Mouse (Mus musculus): ENCODE measurements around the gene Pcdh7. TPM values are rescaled to one million over a fixed set of nuclear protein-coding genes. Genes with fewer than 3 reads are reported as not detected.

The Pcdh7 gene
- polyA plus RNA-seq, 1 experiment from 2014 or later, result 19.4 TPM

DNA sequence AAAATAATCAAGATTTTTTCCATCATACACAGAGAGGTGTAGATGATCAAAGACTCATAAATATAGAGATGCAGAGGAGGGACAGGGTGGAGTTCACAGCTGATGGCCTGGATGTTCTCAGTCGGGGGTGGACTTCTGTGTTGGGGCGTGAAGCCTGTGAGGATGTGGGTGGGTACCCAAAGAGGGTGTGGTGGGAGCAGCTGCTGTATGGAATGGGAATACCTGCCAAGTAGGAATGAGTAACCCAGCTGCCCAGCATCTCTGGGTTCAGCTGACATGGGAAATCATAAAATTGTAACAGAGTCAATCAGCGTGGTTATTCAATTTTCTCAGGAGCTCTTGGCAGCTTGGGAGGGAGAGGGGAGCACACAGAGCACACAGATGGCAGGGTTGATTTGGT, 85.3 kb downstream of the Pcdh7 start:
- Histone ChIP-seq H3K36me3 (ENCODE audit: control insufficient read depth, insufficient read depth, low read length) (no peaks in the 10 kb centered on the region), H3K27me3 (ENCODE audit: control insufficient read depth, insufficient read depth, low read length) (no peaks in the 10 kb centered on the region), H3K4me2 (no peak overlapping the region), H3K27ac (ENCODE audit: low read depth, low read length) (no peak overlapping the region), H3K4me3 (ENCODE audit: low read depth, low read length) (no peak overlapping the region), H3K9me3 (replicated peaks; ENCODE audit: control insufficient read depth, low read length) (no peaks in the 10 kb centered on the region), H3K4me1 (ENCODE audit: control insufficient read depth, insufficient read depth, low read length) (no peaks in the 10 kb centered on the region), H3K9ac (ENCODE audit: low read depth, low read length) (no peak overlapping the region)
- no peak for ATAC-seq (replicated peaks; ENCODE audit: insufficient number of reproducible peaks, low FRiP score, low TSS enrichment)
- 81% methylated on average over 3 of the region's 3 CpGs for WGBS (ENCODE audit: insufficient replicate concordance)

- H3K4me1 ChIP-seq (ENCODE audit: control insufficient read depth, insufficient read depth, low read length), result no peaks in the 10 kb centered on the region
- 91% methylated on average over 5 of the region's 5 CpGs for WGBS (ENCODE audit: insufficient replicate concordance)
- H3K27ac ChIP-seq (ENCODE audit: low read depth, low read length), result no peak overlapping the region
- H3K9ac ChIP-seq (ENCODE audit: low read depth, low read length), result no peak overlapping the region
- no peaks in the 10 kb centered on the region for H3K9me3 ChIP-seq (replicated peaks; ENCODE audit: control insufficient read depth, low read length)
- no peaks in the 10 kb centered on the region for H3K27me3 ChIP-seq (ENCODE audit: control insufficient read depth, insufficient read depth, low read length)
- no peak overlapping the region for H3K4me3 ChIP-seq (ENCODE audit: low read depth, low read length)
- ATAC-seq (replicated peaks; ENCODE audit: insufficient number of reproducible peaks, low FRiP score, low TSS enrichment), result no peak
- no peak overlapping the region for H3K4me2 ChIP-seq
- no peaks in the 10 kb centered on the region for H3K36me3 ChIP-seq (ENCODE audit: control insufficient read depth, insufficient read depth, low read length)
Observed at GRCm38 (mm10) chr5:57803890-57804289, 86.1 kb downstream of the Pcdh7 start.

- ATAC-seq (replicated peaks; ENCODE audit: insufficient number of reproducible peaks, low FRiP score, low TSS enrichment), result no peak
- WGBS (ENCODE audit: insufficient replicate concordance), result 60% methylated on average over 2 of the region's 2 CpGs
- Histone ChIP-seq H3K9me3 (replicated peaks; ENCODE audit: control insufficient read depth, low read length) (no peaks in the 10 kb centered on the region), H3K9ac (ENCODE audit: low read depth, low read length) (no peak overlapping the region), H3K4me3 (ENCODE audit: low read depth, low read length) (no peak overlapping the region), H3K36me3 (ENCODE audit: control insufficient read depth, insufficient read depth, low read length) (no peaks in the 10 kb centered on the region), H3K27me3 (ENCODE audit: control insufficient read depth, insufficient read depth, low read length) (no peaks in the 10 kb centered on the region), H3K4me2 (no peak overlapping the region), H3K4me1 (ENCODE audit: control insufficient read depth, insufficient read depth, low read length) (no peaks in the 10 kb centered on the region), H3K27ac (ENCODE audit: low read depth, low read length) (no peak overlapping the region)
Observed at GRCm38 (mm10) chr5:57807350-57807749, 89.6 kb downstream of the Pcdh7 start.

DNA sequence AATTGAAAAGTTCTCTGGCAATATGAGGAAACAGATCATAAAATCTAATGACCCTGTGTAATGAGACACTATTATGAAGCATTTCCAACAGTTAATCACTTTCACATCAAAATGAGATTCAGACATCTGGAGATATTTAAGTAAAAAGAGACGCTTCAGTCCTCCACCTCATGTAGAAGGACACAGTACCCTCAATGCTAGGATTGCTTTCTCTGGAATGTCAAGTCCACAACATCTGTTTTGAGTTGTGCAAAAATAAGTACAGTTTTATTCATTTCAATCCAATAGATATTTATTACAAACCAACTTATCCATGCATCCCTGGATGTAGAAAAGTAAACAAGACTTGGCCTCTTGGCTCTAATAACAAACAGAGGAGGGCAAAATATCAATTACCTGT, 92.9 kb downstream of the Pcdh7 start:
- Histone ChIP-seq H3K9me3 (replicated peaks; ENCODE audit: control insufficient read depth, low read length) (no peaks in the 10 kb centered on the region), H3K27me3 (ENCODE audit: control insufficient read depth, insufficient read depth, low read length) (no peaks in the 10 kb centered on the region), H3K27ac (ENCODE audit: low read depth, low read length) (no peak overlapping the region), H3K9ac (ENCODE audit: low read depth, low read length) (no peak overlapping the region), H3K4me2 (no peak overlapping the region), H3K4me3 (ENCODE audit: low read depth, low read length) (no peak overlapping the region), H3K36me3 (ENCODE audit: control insufficient read depth, insufficient read depth, low read length) (no peaks in the 10 kb centered on the region), H3K4me1 (ENCODE audit: control insufficient read depth, insufficient read depth, low read length) (no peaks in the 10 kb centered on the region)
- WGBS (ENCODE audit: insufficient replicate concordance), result 71% methylated on average over 1 of the region's 1 CpGs
- ATAC-seq (replicated peaks; ENCODE audit: insufficient number of reproducible peaks, low FRiP score, low TSS enrichment), result no peak

DNA sequence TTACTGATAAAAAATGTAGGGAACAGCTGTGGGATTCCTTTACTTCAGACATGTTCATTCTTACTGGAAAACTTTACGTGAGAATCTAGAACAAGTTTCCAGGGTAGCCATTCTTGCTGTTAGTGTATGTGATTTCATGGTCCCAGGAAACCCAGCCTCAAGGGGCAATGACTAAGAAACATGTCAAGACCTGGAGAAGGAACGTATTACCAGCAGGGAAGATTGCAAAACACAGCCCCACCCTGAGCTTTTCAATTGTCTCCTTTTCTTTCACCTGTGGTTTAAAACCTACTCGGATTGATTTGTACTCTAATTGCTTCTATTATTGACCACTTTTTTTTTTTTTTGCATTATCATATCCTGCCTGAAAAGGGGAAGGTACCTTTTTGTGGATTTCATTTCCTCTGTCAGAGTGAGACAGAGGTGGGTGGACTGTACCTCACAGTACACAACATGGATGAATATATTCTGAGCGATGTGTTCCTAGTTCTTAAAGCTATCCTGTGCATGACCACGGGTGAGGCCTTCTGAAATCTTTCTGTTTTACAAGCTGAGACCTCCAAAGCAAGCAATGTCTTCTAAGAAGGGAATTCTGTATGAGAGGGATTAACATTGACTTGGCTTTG, 98.3 kb downstream of the Pcdh7 start:
- no peak overlapping the region for H3K9ac ChIP-seq (ENCODE audit: low read depth, low read length)
- 79% methylated on average over 5 of the region's 5 CpGs for WGBS (ENCODE audit: insufficient replicate concordance)
- no peaks in the 10 kb centered on the region for H3K9me3 ChIP-seq (replicated peaks; ENCODE audit: control insufficient read depth, low read length)
- no peaks in the 10 kb centered on the region for H3K36me3 ChIP-seq (ENCODE audit: control insufficient read depth, insufficient read depth, low read length)
- H3K4me3 ChIP-seq (ENCODE audit: low read depth, low read length), result no peak overlapping the region
- no peak for ATAC-seq (replicated peaks; ENCODE audit: insufficient number of reproducible peaks, low FRiP score, low TSS enrichment)
- peaks cover 3% of the 10 kb centered on the region; the same call in 1 of the 2 replicates for H3K4me1 ChIP-seq (ENCODE audit: control insufficient read depth, insufficient read depth, low read length)
- H3K27me3 ChIP-seq (ENCODE audit: control insufficient read depth, insufficient read depth, low read length), result no peaks in the 10 kb centered on the region
- H3K27ac ChIP-seq (ENCODE audit: low read depth, low read length), result no peak overlapping the region
- no peak overlapping the region for H3K4me2 ChIP-seq

GRCm38 (mm10) chr5:57819788-57820187, 102.0 kb downstream of the Pcdh7 start:
- no peak for ATAC-seq (replicated peaks; ENCODE audit: insufficient number of reproducible peaks, low FRiP score, low TSS enrichment)
- Histone ChIP-seq H3K36me3 (ENCODE audit: control insufficient read depth, insufficient read depth, low read length) (no peaks in the 10 kb centered on the region), H3K4me1 (ENCODE audit: control insufficient read depth, insufficient read depth, low read length) (peaks cover 6% of the 10 kb centered on the region; the same call in 1 of the 2 replicates), H3K9ac (ENCODE audit: low read depth, low read length) (no peak overlapping the region), H3K27me3 (ENCODE audit: control insufficient read depth, insufficient read depth, low read length) (no peaks in the 10 kb centered on the region), H3K9me3 (replicated peaks; ENCODE audit: control insufficient read depth, low read length) (no peaks in the 10 kb centered on the region), H3K27ac (ENCODE audit: low read depth, low read length) (no peak overlapping the region), H3K4me3 (ENCODE audit: low read depth, low read length) (no peak overlapping the region), H3K4me2 (no peak overlapping the region)
- 77% methylated on average over 2 of the region's 2 CpGs for WGBS (ENCODE audit: insufficient replicate concordance)

GRCm38 (mm10) chr5:57821099-57821498, 103.3 kb downstream of the Pcdh7 start:
- no peak overlapping the region for H3K4me3 ChIP-seq (ENCODE audit: low read depth, low read length)
- no peaks in the 10 kb centered on the region for H3K9me3 ChIP-seq (replicated peaks; ENCODE audit: control insufficient read depth, low read length)
- H3K4me1 ChIP-seq (ENCODE audit: control insufficient read depth, insufficient read depth, low read length), result peaks cover 6% of the 10 kb centered on the region; the same call in 1 of the 2 replicates
- no peak overlapping the region for H3K27ac ChIP-seq (ENCODE audit: low read depth, low read length)
- H3K36me3 ChIP-seq (ENCODE audit: control insufficient read depth, insufficient read depth, low read length), result no peaks in the 10 kb centered on the region
- H3K9ac ChIP-seq (ENCODE audit: low read depth, low read length), result no peak overlapping the region
- 76% methylated on average over 8 of the region's 8 CpGs for WGBS (ENCODE audit: insufficient replicate concordance)
- ATAC-seq (replicated peaks; ENCODE audit: insufficient number of reproducible peaks, low FRiP score, low TSS enrichment), result no peak
- H3K4me2 ChIP-seq, result no peak overlapping the region
- no peaks in the 10 kb centered on the region for H3K27me3 ChIP-seq (ENCODE audit: control insufficient read depth, insufficient read depth, low read length)

- Histone ChIP-seq H3K9ac (ENCODE audit: low read depth, low read length) (no peak overlapping the region), H3K9me3 (replicated peaks; ENCODE audit: control insufficient read depth, low read length) (no peaks in the 10 kb centered on the region), H3K4me3 (ENCODE audit: low read depth, low read length) (no peak overlapping the region), H3K4me1 (ENCODE audit: control insufficient read depth, insufficient read depth, low read length) (no peaks in the 10 kb centered on the region), H3K4me2 (no peak overlapping the region), H3K27me3 (ENCODE audit: control insufficient read depth, insufficient read depth, low read length) (no peaks in the 10 kb centered on the region), H3K27ac (ENCODE audit: low read depth, low read length) (no peak overlapping the region), H3K36me3 (ENCODE audit: control insufficient read depth, insufficient read depth, low read length) (no peaks in the 10 kb centered on the region)
- ATAC-seq (replicated peaks; ENCODE audit: insufficient number of reproducible peaks, low FRiP score, low TSS enrichment), result no peak
- WGBS (ENCODE audit: insufficient replicate concordance), result 85% methylated on average over 3 of the region's 3 CpGs
Observed at GRCm38 (mm10) chr5:57828437-57828836, 110.7 kb downstream of the Pcdh7 start.

- no peaks in the 10 kb centered on the region for H3K27me3 ChIP-seq (ENCODE audit: control insufficient read depth, insufficient read depth, low read length)
- H3K4me1 ChIP-seq (ENCODE audit: control insufficient read depth, insufficient read depth, low read length), result peaks cover 6% of the 10 kb centered on the region
- H3K4me3 ChIP-seq (ENCODE audit: low read depth, low read length), result no peak overlapping the region
- no peaks in the 10 kb centered on the region for H3K9me3 ChIP-seq (replicated peaks; ENCODE audit: control insufficient read depth, low read length)
- 37% methylated on average over 2 of the region's 2 CpGs for WGBS (ENCODE audit: insufficient replicate concordance)
- no peaks in the 10 kb centered on the region for H3K36me3 ChIP-seq (ENCODE audit: control insufficient read depth, insufficient read depth, low read length)
- no peak overlapping the region for H3K4me2 ChIP-seq
- no peak for ATAC-seq (replicated peaks; ENCODE audit: insufficient number of reproducible peaks, low FRiP score, low TSS enrichment)
- H3K9ac ChIP-seq (ENCODE audit: low read depth, low read length), result no peak overlapping the region
- H3K27ac ChIP-seq (ENCODE audit: low read depth, low read length), result no peak overlapping the region
Observed at GRCm38 (mm10) chr5:57837150-57837549, 119.4 kb downstream of the Pcdh7 start.

Data from heart, embryonic 11.5 days (tissue).